Mouse (Mus musculus) c-Kit-positive CD71-positive TER-119-positive erythroid progenitor cells, embryonic 14.5 days (primary cell): ENCODE data around the gene Ror1.

Experiments
- DNase-seq: peaks from one replicate; pipeline ENCODE4 v3.0.0-alpha.2; 2013; ENCODE audit warnings: low spot score

Gene Ror1

DNA sequence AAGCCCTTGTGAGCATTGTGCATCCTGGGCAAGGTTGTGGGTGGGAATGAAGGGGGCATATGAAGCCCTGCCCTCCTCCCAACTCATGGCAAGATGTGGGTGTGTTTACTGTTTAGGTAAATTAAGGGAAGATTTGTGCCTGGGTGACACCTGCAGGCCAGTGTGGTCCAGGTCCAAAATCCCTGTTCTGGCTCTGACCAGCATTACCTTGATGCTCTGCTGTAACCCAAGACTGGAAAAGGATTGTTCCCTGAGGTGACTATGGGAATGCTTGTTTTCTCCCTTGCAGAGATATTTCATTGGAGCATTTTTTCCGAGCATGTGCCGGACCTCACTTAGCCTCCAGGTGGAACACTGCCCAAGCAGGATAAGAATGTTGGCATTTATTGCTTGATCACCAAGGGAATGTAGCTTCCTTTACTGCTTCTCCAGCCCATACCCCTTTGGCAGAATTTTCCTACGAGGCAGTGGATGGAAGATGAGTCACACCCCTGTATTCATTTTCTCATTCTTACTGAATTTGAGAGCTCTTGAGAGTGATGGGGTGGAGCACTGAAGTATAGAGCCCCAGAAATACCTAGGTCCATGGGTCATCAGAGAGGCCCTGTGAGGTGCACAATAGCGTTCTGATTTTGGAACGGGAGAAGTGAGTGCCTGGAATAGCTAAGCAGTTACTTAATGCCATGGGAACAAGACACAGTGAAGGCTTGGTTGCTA is 290.8 kb downstream of the Ror1 start:
- DNase-seq: no peak

DNA sequence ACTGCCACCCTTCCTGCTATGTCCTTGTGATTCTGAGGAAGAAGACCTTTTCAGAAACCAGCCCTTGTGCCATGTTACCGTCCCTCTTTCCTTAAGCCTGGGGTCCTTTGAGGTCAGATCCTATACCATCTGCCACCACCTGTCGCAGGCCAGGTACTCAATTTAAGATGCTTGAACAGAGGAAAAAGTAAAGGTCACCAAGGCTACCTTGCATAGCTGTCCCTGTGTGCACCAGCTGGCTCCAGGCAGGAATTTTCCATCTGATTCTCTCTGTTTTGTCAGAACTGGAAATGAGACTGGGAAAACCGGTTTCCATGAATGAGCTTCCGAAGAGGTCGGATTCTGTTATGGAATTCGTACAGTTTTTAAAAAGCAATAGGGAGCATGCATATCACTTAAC is 294.8 kb downstream of the Ror1 start:
- DNase-seq: no peak

DNA sequence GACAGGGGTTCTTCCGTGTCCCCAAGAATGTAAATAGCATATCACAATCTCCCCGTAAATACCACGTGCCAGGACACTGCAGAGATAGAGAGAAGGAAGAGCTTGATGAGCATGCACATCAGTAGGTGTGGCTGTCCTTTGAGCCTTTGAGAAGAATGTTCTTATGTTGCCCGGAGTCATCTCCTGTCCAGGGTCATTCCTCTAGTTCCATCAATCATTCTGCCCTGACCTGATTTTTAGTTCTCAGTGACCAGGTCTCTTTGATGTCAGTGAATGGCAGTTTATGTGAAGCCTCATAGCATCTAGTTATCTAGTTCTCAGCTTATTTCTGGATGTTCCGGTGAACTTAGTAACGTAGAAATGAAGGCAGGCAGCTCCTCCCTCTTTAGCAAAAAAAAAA is 295.4 kb downstream of the Ror1 start:
- no peak for DNase-seq

DNA sequence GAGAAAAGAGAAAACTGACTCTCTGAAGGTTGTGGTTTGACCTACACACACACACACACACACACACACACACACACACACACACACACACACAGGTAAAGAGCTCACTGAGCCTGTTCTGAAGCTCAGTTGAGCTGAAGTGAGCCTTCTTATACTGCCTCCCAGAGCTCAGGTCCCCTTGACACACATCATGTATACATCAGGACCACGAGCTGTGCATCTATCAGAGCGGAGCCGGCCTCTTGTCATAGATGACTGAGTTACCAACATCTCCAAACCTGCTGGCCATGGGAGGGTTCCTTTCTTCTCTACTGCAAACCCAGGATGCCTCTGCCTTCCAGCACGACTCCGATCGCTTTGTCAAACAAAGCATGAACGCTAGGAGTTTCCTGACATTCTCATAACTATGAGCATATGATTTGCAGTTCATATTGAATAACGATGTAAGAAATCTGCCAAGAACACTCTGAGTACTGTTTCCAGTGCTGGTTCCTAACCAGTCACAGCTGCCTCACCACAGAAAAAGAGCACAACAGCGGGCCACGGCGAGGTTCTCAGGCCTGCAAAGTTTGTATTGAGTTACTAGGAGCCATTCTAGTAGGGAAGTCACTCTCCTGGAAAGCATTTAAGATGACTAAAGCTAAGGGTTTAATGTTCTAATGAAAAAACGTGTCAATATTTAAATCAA is 297.9 kb downstream of the Ror1 start:
- DNase-seq: no peak

DNA sequence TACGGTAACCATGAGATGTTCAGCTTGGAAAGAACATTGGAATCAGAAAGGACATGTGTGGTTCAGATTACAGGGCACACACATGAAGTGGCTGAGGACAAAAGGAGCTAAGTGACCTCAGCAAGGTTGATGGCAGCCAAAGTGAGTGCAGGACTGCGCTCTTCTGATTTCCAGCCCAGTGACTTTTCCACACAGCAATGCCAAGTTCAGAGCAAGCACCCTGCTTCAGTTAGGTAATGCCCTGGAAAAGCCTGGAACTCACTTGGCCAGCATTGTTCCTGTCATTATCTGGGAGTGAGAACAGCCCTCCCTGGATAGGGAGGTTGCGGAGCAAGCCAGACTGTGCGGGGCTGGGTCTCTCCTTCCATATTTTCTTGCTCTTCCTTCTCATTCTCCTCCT is 299.8 kb downstream of the Ror1 start:
- DNase-seq: no peak

DNA sequence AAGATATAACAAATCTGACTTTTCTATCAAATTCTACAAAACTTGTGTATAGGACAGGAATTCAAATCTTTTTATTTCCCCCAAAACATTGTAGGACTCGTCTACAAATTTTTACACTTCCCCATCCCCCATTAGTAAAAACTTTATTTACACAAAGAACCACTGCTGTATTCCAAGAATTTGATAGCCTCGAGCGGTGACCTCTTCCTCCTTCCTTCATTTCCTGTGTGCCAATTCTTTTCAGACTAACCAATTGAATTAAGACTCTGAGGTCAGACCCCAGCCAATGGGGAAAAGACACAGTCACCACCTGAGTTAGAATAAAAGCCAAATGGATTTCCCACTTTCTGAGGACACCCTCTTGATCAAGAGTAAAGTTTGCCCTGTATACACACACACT is 302.5 kb downstream of the Ror1 start:
- no peak for DNase-seq

DNA sequence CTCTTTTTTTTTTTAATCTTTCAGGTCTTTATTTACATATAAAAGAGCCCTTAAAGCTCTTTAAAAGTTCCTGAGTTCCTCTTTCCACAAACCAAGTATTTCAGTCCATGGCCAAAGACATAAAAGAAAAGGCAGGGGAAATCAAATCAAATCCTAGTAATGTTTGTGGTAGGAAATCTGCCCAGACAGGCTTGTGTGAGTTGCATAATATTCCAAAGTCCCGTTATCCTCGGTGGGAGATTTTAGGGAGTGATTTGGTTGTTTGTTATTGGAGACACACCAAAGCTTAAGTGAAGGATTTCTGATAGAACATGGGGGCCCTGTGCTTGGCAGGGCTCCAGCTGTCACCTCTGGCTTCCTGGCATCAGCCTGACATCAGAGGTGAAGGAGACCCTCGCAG is 305.5 kb downstream of the Ror1 start:
- no peak for DNase-seq

DNA sequence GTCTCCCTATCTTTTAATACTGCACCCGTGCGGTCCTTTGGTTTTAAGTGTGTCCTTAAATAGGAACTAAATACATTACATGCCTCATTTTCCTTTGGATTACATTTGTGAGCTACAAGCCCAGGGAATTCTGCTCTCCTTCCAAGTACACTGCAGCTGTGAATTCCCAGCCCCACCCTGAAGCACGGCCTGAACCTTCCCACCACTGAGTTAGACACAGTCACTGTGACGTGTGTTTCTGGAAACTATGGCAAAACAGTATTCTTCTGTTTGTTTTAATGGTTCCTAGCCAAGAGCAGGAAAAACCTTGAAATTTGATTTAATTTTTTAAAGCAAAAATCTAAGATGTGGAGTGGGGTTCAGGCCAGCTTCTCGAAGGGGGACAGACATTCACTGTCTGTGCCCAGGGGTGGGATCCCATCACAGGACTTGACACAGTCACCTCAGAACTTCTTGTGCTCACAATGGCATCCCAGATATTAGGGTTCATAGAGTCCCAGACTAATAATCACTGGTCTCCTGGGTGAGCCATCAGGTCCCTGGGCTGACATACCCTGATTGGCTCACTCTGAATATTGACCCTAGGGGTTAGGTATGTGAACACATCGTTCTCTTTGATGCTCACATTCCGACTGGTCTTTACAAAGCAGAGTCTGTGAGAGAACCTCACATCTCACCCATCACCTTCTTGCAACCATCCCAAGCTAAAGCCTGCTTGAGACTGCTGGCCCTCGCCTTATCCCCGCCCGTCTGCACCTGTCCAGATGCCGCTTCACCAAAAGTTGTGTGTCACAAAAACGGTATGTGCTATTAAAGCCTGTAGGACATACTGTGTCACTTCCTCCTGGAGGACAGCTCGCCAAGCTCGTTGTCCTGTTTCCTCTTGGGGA is 306.2 kb downstream of the Ror1 start:
- DNase-seq: no peak

DNA sequence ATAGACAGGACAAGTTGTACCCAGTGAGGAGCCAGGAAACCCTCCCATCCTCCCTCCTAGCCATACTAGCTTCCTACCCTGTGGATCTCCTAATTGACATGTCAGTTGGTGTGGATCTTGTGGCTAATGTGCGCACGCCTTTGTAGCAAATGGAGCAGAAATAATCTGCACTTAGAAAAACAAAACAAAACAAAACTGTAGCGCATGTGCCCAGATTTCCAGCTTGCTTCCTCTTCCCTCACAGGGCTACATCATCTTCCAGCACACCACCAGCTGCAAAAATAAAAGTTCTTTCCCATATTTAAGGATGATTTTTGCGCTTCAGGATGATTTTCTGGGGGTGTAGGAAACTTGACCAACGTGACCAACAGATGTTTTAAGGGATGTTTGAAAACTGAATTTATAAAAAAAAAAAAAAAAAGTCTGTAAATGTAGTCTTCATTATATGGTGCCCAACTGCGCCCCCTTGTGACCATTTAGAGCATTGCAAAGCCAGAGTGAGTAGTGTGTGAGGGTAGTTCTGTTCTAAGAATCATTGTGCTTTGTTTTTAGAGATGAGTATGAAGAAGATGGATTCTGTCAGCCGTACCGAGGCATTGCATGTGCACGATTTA is 311.8 kb downstream of the Ror1 start:
- DNase-seq: peak; percentile 20

DNA sequence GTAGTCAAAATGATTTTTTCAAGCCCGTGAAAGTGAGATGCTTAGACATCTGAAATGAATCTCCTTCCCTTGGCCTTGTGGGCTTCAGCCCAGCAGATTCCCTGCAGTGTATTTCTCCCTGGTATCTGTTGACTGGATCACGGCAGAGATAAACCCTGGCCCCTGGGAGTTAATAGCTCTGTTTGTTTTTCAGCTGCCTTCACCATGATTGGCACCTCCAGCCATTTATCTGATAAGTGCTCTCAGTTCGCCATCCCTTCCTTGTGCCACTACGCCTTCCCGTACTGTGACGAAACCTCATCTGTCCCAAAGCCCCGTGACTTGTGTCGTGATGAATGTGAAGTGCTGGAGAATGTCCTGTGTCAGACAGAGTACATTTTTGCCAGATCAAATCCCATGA is 313.9 kb downstream of the Ror1 start:
- no peak for DNase-seq

DNA sequence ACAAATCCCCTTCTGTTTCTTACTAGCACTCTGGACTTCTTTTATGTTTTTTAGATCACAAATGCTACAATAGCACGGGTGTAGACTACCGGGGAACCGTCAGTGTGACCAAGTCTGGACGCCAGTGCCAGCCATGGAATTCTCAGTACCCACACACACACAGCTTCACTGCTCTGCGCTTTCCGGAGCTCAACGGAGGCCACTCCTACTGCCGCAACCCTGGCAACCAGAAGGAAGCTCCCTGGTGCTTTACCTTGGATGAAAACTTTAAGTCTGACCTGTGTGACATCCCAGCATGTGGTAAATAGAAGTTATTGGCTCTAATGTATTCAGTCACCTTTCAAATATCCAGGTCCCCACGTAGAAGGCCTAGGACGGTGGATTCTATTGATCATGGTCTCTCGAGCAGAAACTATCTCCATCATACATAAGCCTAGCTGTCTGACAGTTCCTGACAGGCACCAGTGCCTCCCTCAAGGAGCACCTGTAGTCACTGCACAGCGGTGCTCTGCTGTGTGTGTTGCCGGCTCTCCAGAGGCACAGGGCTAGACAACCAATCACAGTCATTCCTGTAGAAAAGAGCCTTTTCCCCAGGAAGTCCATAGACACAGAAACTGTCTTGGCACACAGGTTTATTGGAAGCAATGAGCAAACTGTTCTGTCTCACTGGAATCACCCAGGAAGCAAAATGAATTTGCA is 316.4 kb downstream of the Ror1 start:
- no peak for DNase-seq

DNA sequence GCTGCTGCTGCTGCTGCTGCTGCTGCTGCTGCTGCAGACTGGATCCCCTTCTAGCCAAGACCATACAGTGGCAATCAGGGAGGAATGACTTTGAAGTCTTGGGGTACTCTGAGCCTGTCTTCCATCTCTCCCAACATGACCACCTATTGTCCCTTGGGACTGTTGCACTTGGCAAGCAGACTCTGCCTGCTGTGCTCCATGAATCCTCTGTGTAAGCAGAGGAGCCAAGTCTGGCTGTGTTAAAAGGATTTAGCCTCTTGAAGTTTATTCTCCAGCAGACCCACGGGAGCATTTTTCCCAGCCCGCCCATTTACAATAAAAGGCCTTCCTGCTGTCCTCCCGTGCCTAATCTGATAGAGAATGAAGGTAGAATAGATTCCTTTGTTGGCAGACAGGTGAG is 327.2 kb downstream of the Ror1 start:
- DNase-seq: no peak

DNA sequence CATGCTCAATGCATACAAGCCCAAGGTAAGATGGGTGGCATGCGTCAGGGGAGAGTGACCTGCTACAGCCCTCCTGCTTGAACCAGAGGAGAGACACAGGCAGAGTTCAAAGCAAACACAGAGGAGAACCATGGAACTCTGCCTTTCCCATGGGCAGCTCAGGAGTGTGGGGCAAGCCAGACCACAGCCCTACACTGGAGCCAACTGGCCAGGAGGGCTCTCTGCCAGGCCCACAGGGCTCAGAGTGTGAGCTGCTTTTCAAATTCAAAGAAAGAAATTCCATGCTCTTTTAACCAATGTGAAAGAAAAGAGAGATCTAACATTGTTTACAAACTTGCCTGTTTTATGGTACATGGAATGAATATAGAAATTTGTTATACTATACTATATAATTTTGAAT is 330.5 kb downstream of the Ror1 start:
- DNase-seq: no peak

DNA sequence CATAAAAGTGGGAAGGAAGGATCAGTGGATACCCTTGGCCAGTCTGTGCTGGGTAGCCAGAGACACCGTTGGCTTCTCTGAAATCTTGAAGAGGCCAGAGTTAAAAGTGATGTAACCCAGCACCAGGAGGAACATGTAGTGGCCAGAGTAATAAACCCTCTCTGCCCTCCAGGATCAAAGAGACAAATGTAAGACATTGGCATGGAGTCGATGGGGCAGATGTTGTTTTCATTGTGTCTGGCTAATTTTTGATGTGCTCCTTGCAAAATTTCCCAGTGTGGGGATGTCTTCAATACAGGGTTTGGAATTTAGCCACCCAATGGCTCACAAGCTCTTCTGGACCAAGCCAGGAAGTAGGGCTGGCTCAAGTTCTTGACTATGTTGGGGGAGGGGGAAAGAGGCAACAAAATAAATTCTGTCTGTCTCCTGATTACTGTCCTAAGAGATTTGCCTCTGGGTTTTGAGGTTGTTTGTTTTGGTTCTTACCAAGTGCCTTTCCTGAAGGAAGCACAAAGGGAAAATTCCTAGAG is 333.8 kb downstream of the Ror1 start:
- no peak for DNase-seq

DNA sequence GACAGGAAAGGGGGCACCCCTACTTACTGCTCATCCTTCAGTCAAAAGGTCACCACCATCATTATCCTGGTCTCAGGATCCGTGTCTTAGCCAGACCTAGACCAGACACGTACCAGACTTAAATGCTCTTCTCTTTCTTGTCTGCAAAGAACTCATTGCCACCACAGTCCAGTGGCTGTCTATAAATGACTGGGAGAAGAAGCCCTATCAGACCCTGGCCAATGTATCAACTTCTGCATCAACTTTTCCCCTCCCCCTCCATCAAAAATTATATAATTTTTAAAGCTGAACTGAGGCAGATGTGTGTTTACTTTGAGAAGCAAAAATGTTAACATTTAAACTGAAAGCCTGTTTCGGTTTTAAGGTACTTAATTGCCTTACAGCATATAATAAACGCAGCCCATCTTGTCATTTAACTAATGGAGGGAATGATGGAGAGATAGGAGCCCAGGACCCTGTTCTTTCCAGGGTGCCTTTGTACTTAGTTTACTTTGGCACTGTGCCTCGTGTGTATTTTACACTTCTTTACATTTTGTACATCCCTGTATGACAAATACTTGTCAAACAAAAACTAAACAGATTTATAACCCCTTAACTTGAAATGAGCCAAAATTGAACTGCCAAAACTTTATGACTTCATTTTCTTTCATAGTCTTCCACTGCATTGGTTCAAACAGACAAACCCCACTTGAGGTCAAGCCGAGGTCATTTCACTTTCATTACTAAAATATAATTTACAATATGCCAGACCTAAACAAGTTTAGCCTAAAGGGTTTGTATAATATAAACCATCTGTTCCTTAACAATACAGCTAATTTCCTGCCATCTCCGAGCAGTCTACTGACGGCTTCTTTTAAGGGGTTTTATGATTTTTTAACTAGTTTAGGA is 339.9 kb downstream of the Ror1 start:
- DNase-seq: no peak

DNA sequence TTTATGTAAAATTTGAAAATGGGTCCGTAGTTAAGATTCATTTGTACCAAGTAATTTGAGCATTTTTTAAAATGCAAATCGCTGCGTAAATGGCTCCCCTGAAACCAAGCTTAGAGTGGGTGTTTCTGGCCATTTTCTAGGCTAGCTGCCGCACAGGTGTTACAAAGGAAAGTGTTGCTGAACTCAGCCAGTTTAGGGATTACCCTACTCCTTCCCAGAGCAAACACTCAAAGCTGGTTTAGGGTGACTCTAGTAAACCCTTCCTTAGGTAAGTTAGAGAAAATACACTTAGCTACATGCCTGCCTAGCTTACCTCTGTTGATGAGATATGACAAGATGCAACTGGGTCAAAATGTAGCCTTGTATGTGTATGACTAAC is 340.6 kb downstream of the Ror1 start:
- DNase-seq: no peak

DNA sequence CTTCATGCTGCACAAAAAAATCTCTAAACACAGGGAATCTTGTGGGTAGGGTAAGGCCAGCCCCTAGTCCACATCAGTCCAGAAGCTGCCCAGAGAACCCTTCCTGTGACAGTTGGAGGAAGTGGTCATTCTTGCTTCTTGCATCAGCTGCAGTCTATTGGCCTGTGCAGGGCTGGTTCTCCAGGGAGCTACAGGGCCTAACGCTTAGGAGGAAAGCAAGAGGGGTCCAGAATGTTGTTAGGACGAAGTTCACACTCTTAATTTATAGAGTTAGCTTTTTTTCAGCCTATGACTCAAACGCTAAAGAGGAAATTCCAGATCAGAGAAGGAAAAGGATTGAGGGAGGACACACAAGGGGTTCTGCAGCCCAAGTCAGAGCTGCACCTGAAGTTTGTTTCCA is 351.3 kb downstream of the Ror1 start:
- DNase-seq: no peak

DNA sequence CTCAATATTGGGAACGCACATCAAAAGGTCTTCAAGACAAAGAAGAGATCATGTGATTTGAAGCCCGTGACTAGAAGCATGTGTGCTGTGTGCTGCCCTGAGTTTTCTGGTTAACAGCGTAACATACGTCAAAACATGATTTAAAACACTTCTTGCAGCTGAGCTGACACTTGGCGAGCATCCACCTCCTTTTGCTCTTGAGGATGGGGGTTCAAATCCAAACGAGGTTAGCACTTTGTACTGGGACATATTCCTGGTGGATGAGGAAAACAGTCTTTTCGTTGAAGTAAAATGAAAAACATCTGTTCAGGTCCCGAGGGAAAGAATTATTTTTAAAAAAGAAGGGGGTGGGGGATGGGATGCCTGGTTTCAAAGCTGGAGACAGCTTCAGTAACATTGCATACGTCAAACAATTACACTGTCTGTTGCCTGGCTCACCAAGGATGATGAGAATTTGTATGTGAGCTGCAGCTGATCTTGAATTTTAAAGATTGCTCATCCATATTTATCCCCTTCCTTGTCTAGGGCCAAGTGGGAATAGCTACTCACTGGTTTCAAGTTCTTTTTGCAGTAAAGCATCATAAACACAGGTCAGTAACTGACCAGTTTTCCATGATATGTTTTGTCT is 367.0 kb downstream of the Ror1 start:
- no peak for DNase-seq

DNA sequence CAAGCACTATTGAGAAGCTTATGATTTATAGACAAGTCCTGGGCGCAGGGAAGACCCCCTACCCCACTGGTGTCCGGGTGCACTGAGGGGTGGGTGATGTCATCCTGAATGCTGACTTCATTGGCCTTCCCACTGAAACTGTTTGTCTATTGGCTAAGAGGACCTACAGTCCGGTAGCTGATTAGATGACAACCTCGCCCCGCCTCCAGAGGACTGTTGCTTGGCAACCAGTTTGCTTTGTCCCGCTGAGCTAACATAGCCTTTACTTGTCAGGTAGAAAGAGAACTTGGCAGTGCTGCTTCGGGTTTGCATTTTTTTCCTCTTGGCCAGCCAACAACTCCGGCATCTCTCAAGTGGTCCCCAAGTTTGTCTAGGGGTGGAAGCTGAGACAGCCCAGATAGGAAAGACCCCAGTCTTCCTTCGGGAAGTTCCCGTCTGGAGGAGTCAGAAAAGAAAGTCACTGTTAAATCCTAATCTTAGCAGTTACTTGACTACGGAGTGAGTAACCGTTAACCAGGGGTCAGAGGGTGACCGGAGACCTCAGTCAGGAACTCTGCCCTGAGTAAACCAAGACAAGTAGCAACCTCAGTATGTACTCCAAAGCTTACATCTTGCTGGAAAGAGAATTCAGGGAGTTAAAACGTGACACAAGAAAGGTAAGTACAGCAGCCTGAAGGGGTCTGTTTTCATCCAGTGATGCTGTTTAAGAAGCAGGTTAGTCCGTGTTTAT is 383.2 kb downstream of the Ror1 start, which contains the start of gene Ube2u:
Gene Ube2u (plus strand): TSS at position 258 of the 730 bp plus-strand sequence.
- no peak for DNase-seq
